Mouse (Mus musculus) forebrain, embryonic 12.5 days (tissue): ENCODE results near the gene Fam169a. TPM values are rescaled to one million over a fixed set of nuclear protein-coding genes. Genes with fewer than 3 reads are reported as not detected.
"Not testable (repeated sequence)": the region's sequence is repeated elsewhere in the genome, so short reads cannot be mapped to it uniquely, and the experiment has no call there.

Experiments
- ATAC-seq: fragments of 200-750 bp; cut with Nextera tagmentation; 2 replicates; pipeline ENCODE4 v1.8.0; 2017; ENCODE audit warnings: moderate TSS enrichment; ENCODE audit not compliant: low FRiP score
- H3K27ac ChIP-seq: fragments of 300-500 bp; sonication (generic); 2 replicates; pipeline ENCODE4 v1.5.1; 2016; ENCODE audit warnings: mild to moderate bottlenecking
- H3K27me3 ChIP-seq: fragments of 300-500 bp; sonication (generic); 2 replicates; pipeline ENCODE4 v1.6.1; 2016; ENCODE audit warnings: mild to moderate bottlenecking
- H3K36me3 ChIP-seq: fragments of 300-500 bp; sonication (generic); replicated peaks from 2 replicates; pipeline ENCODE4 v1.6.1; 2016; ENCODE audit warnings: mild to moderate bottlenecking
- H3K4me1 ChIP-seq: fragments of 300-500 bp; sonication (generic); 2 replicates; pipeline ENCODE4 v1.6.1; 2016
- H3K4me2 ChIP-seq: fragments of 300-500 bp; sonication (generic); 2 replicates; pipeline ENCODE4 v1.6.1; 2016; ENCODE audit warnings: mild to moderate bottlenecking, moderate library complexity
- H3K4me3 ChIP-seq: fragments of 300-500 bp; sonication (generic); replicated peaks from 2 replicates; pipeline ENCODE4 v1.5.1; 2016; ENCODE audit warnings: mild to moderate bottlenecking
- H3K9ac ChIP-seq: fragments of 300-500 bp; sonication (generic); 2 replicates; pipeline ENCODE4 v1.6.1; 2016; ENCODE audit warnings: mild to moderate bottlenecking
- H3K9me3 ChIP-seq: fragments of 300-500 bp; sonication (generic); 2 replicates; pipeline ENCODE4 v1.6.1; 2016
- WGBS: fragments of 180-500 bp; shearing (Covaris S2); methylation state at CpG from one replicate; pipeline ENCODE4 v1.1.7; 2016; 5-methylcytosine and 5-hydroxymethylcytosine counted together
- polyA plus RNA-seq: library from polyadenylated mRNA; unstranded; fragments of >200 nt; fragmentation: Nextera tagmentation; extraction: Ambion mirVana; gene quantifications from 2 replicates; pipeline ENCODE4 v1.2.1, GENCODE M21; 2016

Fam169a gene
- polyA plus RNA-seq, 1 experiment from 2014 or later, result 12.3 TPM

GRCm38 (mm10) chr13:97086316-97086715, 19.2 kb downstream of the Fam169a start:
- Histone ChIP-seq H3K27me3 (no peaks in the 10 kb centered on the region), H3K4me1 (0 out of 2 replicates have a peak, but pooled peaks cover 2% of the 10 kb centered on the region), H3K27ac (no peak overlapping the region), H3K9ac (no peak overlapping the region), H3K4me2 (no peak overlapping the region), H3K36me3 (no peaks in the 10 kb centered on the region), H3K4me3 (no peak overlapping the region), H3K9me3 (no peaks in the 10 kb centered on the region)
- 63% methylated on average over 3 of the region's 9 CpGs for WGBS
- ATAC-seq, result no peak

DNA sequence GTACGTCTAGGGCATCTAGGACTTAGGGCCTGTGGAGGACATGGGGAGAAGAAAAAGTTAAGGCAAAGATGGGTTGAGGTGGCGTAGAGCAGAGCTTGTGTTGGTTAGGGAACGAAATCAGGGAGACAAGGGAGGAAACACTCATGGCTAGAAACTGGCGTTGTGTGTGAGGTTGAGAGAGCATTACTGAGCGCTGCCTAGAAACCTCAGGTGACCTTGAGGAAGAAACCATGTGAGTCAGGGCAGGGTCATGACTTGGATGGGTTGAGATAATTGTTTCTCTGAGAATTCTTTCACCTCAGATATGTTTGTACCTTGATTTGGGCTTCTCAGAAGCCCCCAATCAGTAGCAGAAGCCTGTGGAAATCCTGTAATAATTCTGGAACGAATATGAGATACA, 20.3 kb downstream of the Fam169a start:
- H3K9me3 ChIP-seq, result no peaks in the 10 kb centered on the region

DNA sequence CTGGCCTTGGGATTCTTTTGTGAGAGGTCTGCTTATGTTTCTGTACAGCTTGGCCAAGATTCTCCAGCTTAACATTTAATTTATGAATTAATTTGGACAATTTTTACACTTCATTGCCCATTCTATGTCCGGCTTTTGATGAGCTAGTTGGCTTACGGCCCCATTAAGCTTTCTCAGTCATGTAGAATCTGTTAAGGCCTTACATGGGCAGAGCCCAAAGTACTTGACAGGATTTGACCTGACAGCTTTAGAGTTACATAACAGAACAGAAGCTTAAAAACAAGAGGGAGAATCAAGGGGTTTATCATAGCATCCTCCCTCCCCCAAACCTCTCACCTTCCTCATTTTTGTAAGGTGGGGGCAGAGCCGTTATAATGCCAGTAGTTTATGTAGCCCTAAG, 21.1 kb downstream of the Fam169a start:
- WGBS, result 68% methylated on average over 3 of the region's 3 CpGs

More for the DNA sequence above, 20.3 kb downstream of the Fam169a start:
- WGBS, result 94% methylated on average over 6 of the region's 6 CpGs
- Histone ChIP-seq H3K4me2 (no peak overlapping the region), H3K27ac (no peak overlapping the region), H3K9ac (no peak overlapping the region), H3K4me1 (0 out of 2 replicates have a peak, but pooled peaks cover 2% of the 10 kb centered on the region), H3K4me3 (no peak overlapping the region), H3K36me3 (no peaks in the 10 kb centered on the region), H3K27me3 (no peaks in the 10 kb centered on the region)
- no peak for ATAC-seq

GRCm38 (mm10) chr13:97095726-97096125, 28.6 kb downstream of the Fam169a start:
- H3K9ac ChIP-seq, result no peak overlapping the region
- H3K4me2 ChIP-seq, result no peak overlapping the region
- no peaks in the 10 kb centered on the region for H3K9me3 ChIP-seq
- no peak for ATAC-seq
- H3K27me3 ChIP-seq, result no peaks in the 10 kb centered on the region
- 0 out of 2 replicates have a peak, but pooled peaks cover 2% of the 10 kb centered on the region for H3K4me1 ChIP-seq
- no peak overlapping the region for H3K4me3 ChIP-seq
- WGBS, result 92% methylated on average over 4 of the region's 4 CpGs
- no peaks in the 10 kb centered on the region for H3K36me3 ChIP-seq
- no peak overlapping the region for H3K27ac ChIP-seq

More for the DNA sequence above, 21.1 kb downstream of the Fam169a start:
- ATAC-seq, result no peak
- no peak overlapping the region for H3K4me2 ChIP-seq
- no peaks in the 10 kb centered on the region for H3K36me3 ChIP-seq
- no peak overlapping the region for H3K9ac ChIP-seq
- no peaks in the 10 kb centered on the region for H3K27me3 ChIP-seq
- no peak overlapping the region for H3K4me3 ChIP-seq
- H3K9me3 ChIP-seq, result no peaks in the 10 kb centered on the region
- 0 out of 2 replicates have a peak, but pooled peaks cover 2% of the 10 kb centered on the region for H3K4me1 ChIP-seq
- H3K27ac ChIP-seq, result no peak overlapping the region

DNA sequence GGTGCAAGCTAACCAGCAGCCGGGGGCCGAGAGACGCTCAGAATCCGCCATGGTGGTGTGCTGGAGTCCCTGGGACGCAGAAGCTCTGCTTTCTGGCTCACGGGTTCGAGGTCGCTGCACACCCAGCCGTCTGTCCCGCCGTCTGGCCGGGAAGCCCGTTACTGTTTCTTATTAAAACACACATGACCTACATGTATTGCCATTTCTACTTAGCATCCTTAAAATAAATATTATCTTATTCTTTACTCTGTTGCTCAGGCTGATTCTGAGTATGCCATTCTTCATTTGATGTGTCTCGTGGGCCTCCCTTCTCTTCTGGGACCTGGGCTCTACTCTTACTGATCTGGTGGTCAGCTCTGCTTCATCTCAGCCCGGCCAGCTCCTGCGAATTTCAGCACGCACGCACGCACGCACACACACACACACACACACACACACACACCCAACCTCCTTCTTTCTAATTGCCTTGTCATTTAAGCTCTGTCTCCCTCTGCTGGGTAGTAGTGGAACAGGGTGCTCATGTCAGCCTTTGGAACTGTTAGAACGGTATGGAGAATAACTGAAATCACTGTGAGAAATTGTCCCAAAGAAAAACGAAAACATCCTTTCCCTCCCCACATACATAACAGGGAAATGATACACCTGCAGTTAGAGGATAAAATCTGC, 32.2 kb downstream of the Fam169a start, which contains the start of gene Gm6169:
Gene Gm6169, minus strand, starts transcription at position 51 of the 666 bp plus-strand sequence.
- no peak within 1 kb of the TSS for H3K4me3 ChIP-seq
- WGBS, result 83% methylated on average over 22 of the region's 22 CpGs

DNA sequence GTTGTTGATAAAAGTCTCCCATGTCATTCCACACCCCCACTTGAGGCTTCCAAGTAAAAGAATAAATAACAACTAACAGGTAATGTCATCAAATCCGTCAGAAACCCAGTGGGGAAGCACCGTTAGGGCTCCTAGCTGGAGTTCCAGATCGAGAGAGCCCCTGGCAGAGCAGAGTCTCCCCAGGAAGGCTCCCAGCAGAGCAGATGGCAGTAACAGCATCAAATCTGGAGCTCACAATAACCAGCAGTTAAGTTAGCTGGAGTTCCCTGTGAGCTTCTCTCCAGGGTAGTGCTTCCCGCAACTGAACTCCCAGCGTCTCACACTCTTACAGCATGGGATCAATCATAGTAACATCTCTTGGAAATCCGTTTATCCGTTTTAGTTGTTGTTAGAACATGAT, 37.9 kb downstream of the Fam169a start:
- Histone ChIP-seq H3K9ac (no peak overlapping the region), H3K4me3 (no peak overlapping the region), H3K9me3 (no peaks in the 10 kb centered on the region), H3K4me1 (no peaks in the 10 kb centered on the region), H3K36me3 (0 out of 2 replicates have a peak, but pooled peaks cover 3% of the 10 kb centered on the region), H3K4me2 (no peak overlapping the region), H3K27ac (no peak overlapping the region), H3K27me3 (no peaks in the 10 kb centered on the region)
- ATAC-seq, result no peak
- WGBS, result 79% methylated on average over 7 of the region's 7 CpGs

More for the DNA sequence above, 32.2 kb downstream of the Fam169a start, which contains the start of gene Gm6169:
- Histone ChIP-seq H3K9me3 (no peaks in the 10 kb centered on the region), H3K4me1 (no peaks in the 10 kb centered on the region), H3K27me3 (no peaks in the 10 kb centered on the region), H3K4me2 (no peak within 1 kb of the TSS), H3K36me3 (no peaks in the 10 kb centered on the region), H3K27ac (no peak within 1 kb of the TSS), H3K9ac (no peak within 1 kb of the TSS)
- no peak for ATAC-seq

- H3K9ac ChIP-seq, H3K4me3 ChIP-seq, H3K4me2 ChIP-seq, ATAC-seq, H3K27me3 ChIP-seq, H3K9me3 ChIP-seq, H3K36me3 ChIP-seq, H3K4me1 ChIP-seq, H3K27ac ChIP-seq: not testable (repeated sequence)
- WGBS, result 96% methylated on average over 4 of the region's 4 CpGs
Measured at GRCm38 (mm10) chr13:97107721-97108120, 40.6 kb downstream of the Fam169a start.

DNA sequence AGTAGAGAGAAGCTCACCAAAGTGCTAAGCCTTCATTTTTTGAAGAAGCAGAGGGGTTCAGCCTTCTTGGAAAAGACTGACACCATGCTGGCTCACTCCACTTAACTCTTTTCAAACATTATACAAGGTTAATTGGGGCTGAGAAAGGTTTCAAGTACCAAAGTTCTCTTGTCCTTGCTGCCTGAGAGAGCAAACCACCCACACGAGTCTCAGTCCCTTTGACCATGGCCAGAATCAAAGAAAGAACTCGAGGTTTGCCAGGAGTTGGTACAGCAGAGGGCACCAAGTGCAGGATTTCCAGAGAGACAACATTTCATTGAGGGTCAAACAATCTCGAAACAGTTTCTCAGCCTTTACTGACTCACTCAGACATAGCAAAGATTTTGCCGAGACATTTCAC, 42.0 kb downstream of the Fam169a start:
- 0 out of 2 replicates have a peak, but pooled peaks cover 13% of the 10 kb centered on the region for H3K36me3 ChIP-seq

DNA sequence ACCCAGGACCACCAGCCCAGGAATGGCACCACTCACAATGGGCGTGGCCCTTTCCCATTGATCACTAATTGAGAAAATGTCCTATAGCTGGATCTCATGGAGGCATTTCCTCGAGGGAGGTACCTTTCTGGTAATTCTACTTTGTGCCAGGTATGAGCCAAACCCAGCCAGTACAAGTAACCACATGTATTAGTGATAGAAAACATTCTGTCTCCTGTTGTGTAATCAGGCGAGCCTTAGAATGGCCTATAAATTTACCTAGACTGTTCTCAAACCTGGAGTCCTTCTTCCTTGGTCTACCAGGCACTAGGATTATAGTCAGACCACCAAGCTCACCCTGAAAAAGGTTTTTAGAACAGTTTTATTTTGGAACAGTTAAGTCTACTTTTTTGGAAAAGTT, 54.3 kb downstream of the Fam169a start:
- Histone ChIP-seq H3K4me2 (no peak overlapping the region), H3K27me3 (no peaks in the 10 kb centered on the region), H3K4me1 (no peaks in the 10 kb centered on the region), H3K9ac (no peak overlapping the region), H3K9me3 (no peaks in the 10 kb centered on the region), H3K36me3 (peaks cover 22% of the 10 kb centered on the region), H3K4me3 (no peak overlapping the region), H3K27ac (no peak overlapping the region)
- 84% methylated on average over 3 of the region's 3 CpGs for WGBS
- no peak for ATAC-seq

More for the DNA sequence above, 42.0 kb downstream of the Fam169a start:
- no peak overlapping the region for H3K9ac ChIP-seq
- 80% methylated on average over 4 of the region's 4 CpGs for WGBS
- H3K27me3 ChIP-seq, result no peaks in the 10 kb centered on the region
- H3K4me1 ChIP-seq, result no peaks in the 10 kb centered on the region
- ATAC-seq, result no peak
- no peak overlapping the region for H3K4me3 ChIP-seq
- H3K9me3 ChIP-seq, result no peaks in the 10 kb centered on the region
- H3K27ac ChIP-seq, result no peak overlapping the region
- H3K4me2 ChIP-seq, result no peak overlapping the region

- not testable (repeated sequence) for H3K9ac ChIP-seq, H3K4me1 ChIP-seq, H3K27me3 ChIP-seq, H3K4me2 ChIP-seq, ATAC-seq, H3K27ac ChIP-seq, H3K4me3 ChIP-seq, H3K9me3 ChIP-seq
- H3K36me3 ChIP-seq, result peaks cover 20% of the 10 kb centered on the region
- WGBS, result 93% methylated on average over 4 of the region's 4 CpGs
Measured at GRCm38 (mm10) chr13:97129654-97130053, 62.6 kb downstream of the Fam169a start.

- H3K27ac ChIP-seq, H3K9me3 ChIP-seq, H3K4me1 ChIP-seq, ATAC-seq, H3K4me3 ChIP-seq, H3K4me2 ChIP-seq, H3K9ac ChIP-seq, H3K27me3 ChIP-seq: not testable (repeated sequence)
- peaks cover 23% of the 10 kb centered on the region for H3K36me3 ChIP-seq
- no CpG with 5 or more reads among the region's 2 CpGs for WGBS
Measured at GRCm38 (mm10) chr13:97130413-97130812, 63.3 kb downstream of the Fam169a start.

GRCm38 (mm10) chr13:97137466-97138400, 70.6 kb downstream of the Fam169a start, which contains the start of the genes Gfm2 and Nsa2:
Gfm2 (plus strand) TSS chr13:97137937.
Nsa2 (minus strand) TSS chr13:97137937.
- H3K9ac ChIP-seq, result peak within 1 kb of the TSS; percentile 88
- WGBS, result under 1% methylated on average over 57 of the region's 57 CpGs
- H3K4me1 ChIP-seq, result peaks cover 12% of the 10 kb centered on the region
- H3K9me3 ChIP-seq, result no peaks in the 10 kb centered on the region
- ATAC-seq, result peak; percentile 96
- peaks cover 21% of the 10 kb centered on the region for H3K36me3 ChIP-seq
- H3K27ac ChIP-seq, result peak within 1 kb of the TSS; percentile 84
- no peaks in the 10 kb centered on the region for H3K27me3 ChIP-seq
- H3K4me2 ChIP-seq, result peak within 1 kb of the TSS; percentile 67
- peak within 1 kb of the TSS; percentile 90 for H3K4me3 ChIP-seq
